25 mouse cellular contexts compared by ENCODE assay signal in genomic region chr4:13147681-13148080, GRCm38 (mm10).
DNase-seq lines count a peak whose midpoint lies in the region; ATAC-seq and TF ChIP-seq lines count a peak whose summit lies in the region.
"Had no signal": no experiment of that assay in that cellular context is flagged by ENCODE, and none has a peak within 500 bp of the region (broad histone marks: within the 10 kb centered on the region; RNA-seq: fewer than 3 reads in every experiment).

No protein-coding gene starts in this region.

- H3K9me3 ChIP-seq in forebrain, embryonic 16.5 days (ENCODE audit: control insufficient read depth, low read length): no peaks in the 10 kb centered on the region
- no peaks in the 10 kb centered on the region for H3K9me3 ChIP-seq in forebrain, embryonic 15.5 days
- no peaks in the 10 kb centered on the region for H3K9me3 ChIP-seq in lung, postnatal 0 days (ENCODE audit: low read length)
- H3K9me3 ChIP-seq: hindbrain, embryonic 12.5 days; intestine, embryonic 15.5 days; limb, embryonic 12.5 days; liver, embryonic 15.5 days; midbrain, embryonic 12.5 days; neural tube, embryonic 12.5 days had no signal

- H3K4me1 ChIP-seq in forebrain, embryonic 16.5 days (replicated peaks; ENCODE audit: control insufficient read depth, insufficient read depth, low read length): peaks cover 7% of the 10 kb centered on the region; the same call in 1 of the 2 replicates
- peaks cover 26% of the 10 kb centered on the region for H3K4me1 ChIP-seq in forebrain, embryonic 15.5 days
- H3K4me1 ChIP-seq in cerebellum, adult 2 months (ENCODE audit: control insufficient read depth, insufficient read depth, low read length): peaks cover 3% of the 10 kb centered on the region; the same call in 1 of the 2 replicates
- no peaks in the 10 kb centered on the region for H3K4me1 ChIP-seq in lung, postnatal 0 days (ENCODE audit: insufficient read depth, low read depth, low read length)
- H3K4me1 ChIP-seq: hindbrain, embryonic 12.5 days; intestine, embryonic 15.5 days; liver, embryonic 15.5 days; midbrain, embryonic 12.5 days; neural tube, embryonic 12.5 days had no signal

- no peak overlapping the region for H3K4me2 ChIP-seq in forebrain, embryonic 16.5 days (ENCODE audit: low read length)
- H3K4me2 ChIP-seq in forebrain, embryonic 15.5 days (replicated peaks): no peak overlapping the region
- H3K4me2 ChIP-seq in lung, postnatal 0 days (replicated peaks; ENCODE audit: low read depth, low read length): no peak overlapping the region
- H3K4me2 ChIP-seq: heart, embryonic 11.5 days; hindbrain, embryonic 12.5 days; intestine, embryonic 15.5 days; limb, embryonic 12.5 days; liver, embryonic 15.5 days; lung, embryonic 14.5 days; midbrain, embryonic 12.5 days; neural tube, embryonic 12.5 days had no signal

- H3K36me3 ChIP-seq in forebrain, embryonic 16.5 days (ENCODE audit: control insufficient read depth, insufficient read depth): no peaks in the 10 kb centered on the region
- H3K36me3 ChIP-seq in forebrain, embryonic 15.5 days: no peaks in the 10 kb centered on the region
- H3K36me3 ChIP-seq in lung, postnatal 0 days (ENCODE audit: insufficient read depth, low read length): no peaks in the 10 kb centered on the region
- H3K36me3 ChIP-seq: hindbrain, embryonic 12.5 days; intestine, embryonic 15.5 days; limb, embryonic 12.5 days; liver, embryonic 15.5 days; midbrain, embryonic 12.5 days; neural tube, embryonic 12.5 days had no signal

- no peak for ATAC-seq in forebrain, embryonic 16.5 days
- no peak for ATAC-seq in forebrain, embryonic 15.5 days (replicated peaks)
- no peak for ATAC-seq in lung, postnatal 0 days
- ATAC-seq: intestine, embryonic 15.5 days had no signal

- 27% methylated on average over 1 of the region's 1 CpGs for WGBS in forebrain, embryonic 16.5 days
- WGBS in forebrain, embryonic 15.5 days: 50% methylated on average over 1 of the region's 1 CpGs
- 36% methylated on average over 1 of the region's 1 CpGs for WGBS in cerebellum, adult 2 months
- WGBS in lung, postnatal 0 days: 68% methylated on average over 1 of the region's 1 CpGs

- TF ChIP-seq POLR2A in cerebellum, adult 2 months (IDR thresholded peaks at IDR 0.05; ENCODE audit: borderline replicate concordance, insufficient read depth, low read length): no peak

- no peak for TF ChIP-seq CTCF in cerebellum, adult 2 months (IDR thresholded peaks at IDR 0.05; ENCODE audit: borderline replicate concordance, insufficient read depth, low read depth, low read length)
- TF ChIP-seq CTCF in lung, postnatal 0 days (IDR thresholded peaks at IDR 0.05): no peak

- peak; percentile 18 to 19 for DNase-seq in cerebellum, adult 2 months
- DNase-seq in cerebellum, postnatal 10 days: peak; percentile 9 to 34
- no peak for DNase-seq in lung, postnatal 0 days (ENCODE audit: low spot score)
- DNase-seq in retina, embryonic 14.5 days (ENCODE audit: low spot score): no peak
- DNase-seq: adrenal gland, postnatal 25 days; B cell, adult 2 months; gastrocnemius, adult 2 months; gastrocnemius, postnatal 36 days; heart, adult 18-20 months; heart, postnatal 36 days; kidney, adult 8-10 months; layer of hippocampus, adult 9-11 months; lung, embryonic 14.5 days had no signal

- peak overlapping the region; percentile 50; the same call in 1 of the 2 replicates for H3K27ac ChIP-seq in forebrain, embryonic 16.5 days (ENCODE audit: low read length)
- no peak overlapping the region; the same call in 1 of the 2 replicates for H3K27ac ChIP-seq in forebrain, embryonic 15.5 days (replicated peaks)
- no peak overlapping the region for H3K27ac ChIP-seq in cerebellum, adult 2 months (ENCODE audit: insufficient read depth, low read length)
- no peak overlapping the region for H3K27ac ChIP-seq in lung, postnatal 0 days (ENCODE audit: low read length)
- H3K27ac ChIP-seq: gastrocnemius, adult 2 months; hindbrain, embryonic 12.5 days; hindbrain, postnatal 0 days; intestine, embryonic 15.5 days; kidney, postnatal 0 days; limb, embryonic 12.5 days; liver, embryonic 15.5 days; midbrain, embryonic 12.5 days; neural tube, embryonic 12.5 days had no signal

- H3K27me3 ChIP-seq in forebrain, embryonic 16.5 days (replicated peaks; ENCODE audit: control insufficient read depth, insufficient read depth, low read length): no peaks in the 10 kb centered on the region
- no peaks in the 10 kb centered on the region for H3K27me3 ChIP-seq in forebrain, embryonic 15.5 days
- no peaks in the 10 kb centered on the region for H3K27me3 ChIP-seq in cerebellum, adult 2 months (ENCODE audit: control insufficient read depth, insufficient read depth, low read length)
- no peaks in the 10 kb centered on the region for H3K27me3 ChIP-seq in lung, postnatal 0 days (replicated peaks; ENCODE audit: insufficient read depth, low read length)
- H3K27me3 ChIP-seq: hindbrain, embryonic 12.5 days; intestine, embryonic 15.5 days; limb, embryonic 12.5 days; liver, embryonic 15.5 days; midbrain, embryonic 12.5 days; neural tube, embryonic 12.5 days had no signal

- no peak overlapping the region for H3K4me3 ChIP-seq in forebrain, embryonic 16.5 days (replicated peaks; ENCODE audit: low read length)
- no peak overlapping the region for H3K4me3 ChIP-seq in forebrain, embryonic 15.5 days
- no peak overlapping the region for H3K4me3 ChIP-seq in cerebellum, adult 2 months (replicated peaks; ENCODE audit: insufficient read depth, low read depth, low read length)
- H3K4me3 ChIP-seq in lung, postnatal 0 days (ENCODE audit: low read depth, low read length): no peak overlapping the region
- H3K4me3 ChIP-seq: gastrocnemius, adult 2 months; hindbrain, embryonic 12.5 days; intestine, embryonic 15.5 days; limb, embryonic 12.5 days; liver, embryonic 15.5 days; midbrain, embryonic 12.5 days; myocyte; neural tube, embryonic 12.5 days had no signal

- H3K9ac ChIP-seq in forebrain, embryonic 16.5 days (replicated peaks; ENCODE audit: low read depth, low read length): no peak overlapping the region
- no peak overlapping the region for H3K9ac ChIP-seq in forebrain, embryonic 15.5 days (replicated peaks)
- no peak overlapping the region for H3K9ac ChIP-seq in lung, postnatal 0 days (replicated peaks; ENCODE audit: low read depth)
- H3K9ac ChIP-seq: hindbrain, embryonic 12.5 days; intestine, embryonic 15.5 days; limb, embryonic 12.5 days; liver, embryonic 15.5 days; lung, embryonic 14.5 days; midbrain, embryonic 12.5 days; neural tube, embryonic 12.5 days had no signal

- TF ChIP-seq EP300 in lung, postnatal 0 days (IDR thresholded peaks at IDR 0.05): no peak

Comparison
In these comparisons a context has a peak if more than half of its experiments do, and no peak if none do; other contexts are left out.
1. DNase-seq: peak in cerebellum, adult 2 months (2 of 2) and cerebellum, postnatal 10 days (2 of 2); none in lung, postnatal 0 days (single experiment) and retina, embryonic 14.5 days (single experiment).